Comparison of ENCODE assay signal across 8 mouse cellular contexts in genomic region chr1:188633736-188634135, GRCm38 (mm10).
DNase-seq lines count a peak whose midpoint lies in the region; ATAC-seq and TF ChIP-seq lines count a peak whose summit lies in the region.

No protein-coding gene starts in this region.

- 56% methylated on average over 4 of the region's 4 CpGs for WGBS in liver, postnatal 0 days (ENCODE audit: insufficient replicate concordance)
- 51% methylated on average over 4 of the region's 4 CpGs for WGBS in liver, embryonic 11.5 days
- whole genome bisulfite sequencing in midbrain, postnatal 0 days: 49% methylated on average over 4 of the region's 4 CpGs

- TF ChIP-seq CTCF in liver, postnatal 0 days (IDR thresholded peaks at IDR 0.05; ENCODE audit: low read depth): peak; percentile 49
- TF ChIP-seq CTCF in midbrain, postnatal 0 days (IDR thresholded peaks at IDR 0.05): peak; percentile 90

- no peaks in the 10 kb centered on the region for H3K4me1 ChIP-seq in liver, postnatal 0 days (ENCODE audit: insufficient read depth)
- no peaks in the 10 kb centered on the region for H3K4me1 ChIP-seq in liver, embryonic 11.5 days (replicated peaks; ENCODE audit: control insufficient read depth, insufficient read depth, low read length)
- H3K4me1 ChIP-seq in midbrain, postnatal 0 days (ENCODE audit: insufficient read depth, low read length): no peaks in the 10 kb centered on the region

- no peak overlapping the region for H3K4me2 ChIP-seq in liver, postnatal 0 days (ENCODE audit: low read depth, low read length)
- no peak overlapping the region for H3K4me2 ChIP-seq in liver, embryonic 11.5 days
- H3K4me2 ChIP-seq in midbrain, postnatal 0 days (ENCODE audit: low read depth, low read length, poor library complexity, severe bottlenecking): no peak overlapping the region

- no peaks in the 10 kb centered on the region for H3K27me3 ChIP-seq in liver, postnatal 0 days (ENCODE audit: insufficient read depth, low read length)
- H3K27me3 ChIP-seq in liver, embryonic 11.5 days (replicated peaks; ENCODE audit: control insufficient read depth, insufficient read depth, low read length): no peaks in the 10 kb centered on the region
- no peaks in the 10 kb centered on the region for H3K27me3 ChIP-seq in midbrain, postnatal 0 days (ENCODE audit: insufficient read depth, low read length)

- H3K9me3 ChIP-seq in liver, postnatal 0 days (ENCODE audit: low read length): no peaks in the 10 kb centered on the region
- H3K9me3 ChIP-seq in liver, embryonic 11.5 days (ENCODE audit: control insufficient read depth, low read length): no peaks in the 10 kb centered on the region
- H3K9me3 ChIP-seq in midbrain, postnatal 0 days (ENCODE audit: low read length): no peaks in the 10 kb centered on the region

- no peak overlapping the region for H3K4me3 ChIP-seq in liver, postnatal 0 days (ENCODE audit: low read depth, low read length)
- H3K4me3 ChIP-seq in liver, embryonic 11.5 days (ENCODE audit: low read depth, low read length): no peak overlapping the region
- no peak overlapping the region for H3K4me3 ChIP-seq in midbrain, postnatal 0 days (ENCODE audit: low read depth, low read length)

- no peaks in the 10 kb centered on the region for H3K36me3 ChIP-seq in liver, postnatal 0 days (replicated peaks; ENCODE audit: insufficient read depth, low read length)
- no peaks in the 10 kb centered on the region for H3K36me3 ChIP-seq in liver, embryonic 11.5 days (ENCODE audit: control insufficient read depth, insufficient read depth, low read length)
- H3K36me3 ChIP-seq in midbrain, postnatal 0 days (ENCODE audit: insufficient read depth, low read length): no peaks in the 10 kb centered on the region

- 0 out of 2 replicates have a peak, but pooled peaks have one; percentile 59 for ATAC-seq in cerebellum, adult (ENCODE audit: insufficient number of reproducible peaks, low FRiP score, low TSS enrichment)
- no peak for ATAC-seq in liver, postnatal 0 days
- no peak for ATAC-seq in liver, embryonic 11.5 days (replicated peaks; ENCODE audit: low FRiP score)
- no peak for ATAC-seq in midbrain, postnatal 0 days (ENCODE audit: low FRiP score)

- no peak for TF ChIP-seq EP300 in liver, postnatal 0 days (IDR thresholded peaks at IDR 0.05; ENCODE audit: low read depth)

- H3K27ac ChIP-seq in liver, postnatal 0 days (ENCODE audit: low read depth): no peak overlapping the region
- no peak overlapping the region for H3K27ac ChIP-seq in liver, embryonic 11.5 days (ENCODE audit: low read depth, low read length)
- H3K27ac ChIP-seq in midbrain, postnatal 0 days (ENCODE audit: low read depth, low read length): no peak overlapping the region

- no peak overlapping the region for H3K9ac ChIP-seq in liver, postnatal 0 days (replicated peaks)
- no peak overlapping the region for H3K9ac ChIP-seq in liver, embryonic 11.5 days (ENCODE audit: low read depth, low read length)
- no peak overlapping the region for H3K9ac ChIP-seq in midbrain, postnatal 0 days (replicated peaks; ENCODE audit: low read length, poor library complexity, severe bottlenecking)

- no peak for DNase-seq in cerebellum, adult 11 months
- no peak for DNase-seq in liver, postnatal 0 days
- DNase-seq in liver, embryonic 11.5 days (ENCODE audit: low spot score): no peak
- peak; percentile 10 to 23 for DNase-seq in frontal cortex, postnatal 25 days (ENCODE audit: low spot score in 2 of 2)
- DNase-seq in midbrain, postnatal 0 days (ENCODE audit: low spot score): peak; percentile 81
- no peak for DNase-seq in testis, postnatal 10 days (ENCODE audit: low spot score)
- no peak for DNase-seq in thymus, postnatal 0 days (ENCODE audit: low spot score)

Comparison
In these comparisons a context has a peak if more than half of its experiments do, and no peak if none do; other contexts are left out.
1. DNase-seq: peak in frontal cortex, postnatal 25 days (2 of 2) and midbrain, postnatal 0 days (single experiment); none in cerebellum, adult 11 months (single experiment), liver, postnatal 0 days (single experiment), liver, embryonic 11.5 days (single experiment), testis, postnatal 10 days (single experiment) and thymus, postnatal 0 days (single experiment).